Mouse (Mus musculus): Measurements from ENCODE around the gene Gm20388.

DNA sequence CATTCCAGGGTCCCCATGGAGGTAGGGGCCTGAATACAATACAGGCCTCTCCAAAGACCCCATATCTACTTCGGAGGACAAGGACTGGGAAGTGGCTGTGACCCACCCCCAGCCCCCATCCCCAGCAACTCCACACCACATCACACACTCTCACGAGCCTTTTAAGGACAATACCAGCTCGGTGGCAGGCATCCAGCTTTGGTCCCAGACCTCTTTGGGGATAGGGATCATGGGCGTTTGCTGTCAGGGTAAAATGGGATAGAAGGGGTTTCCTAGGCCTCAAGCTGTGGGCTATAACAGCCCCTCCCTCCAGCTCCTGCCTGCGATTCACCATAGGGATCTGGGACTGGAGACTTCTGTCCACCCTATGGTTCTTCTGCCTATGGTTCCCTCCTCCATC, 281.0 kb downstream of the Gm20388 start:
- TF ChIP-seq CTCF (conservative IDR thresholded peaks at IDR 0.05; ENCODE audit: insufficient read depth, insufficient read length, low read depth, low read length), result no peak
- no peak for TF ChIP-seq POLR2A (IDR thresholded peaks at IDR 0.05; ENCODE audit: low read depth, low read length)

Data from kidney, adult 2 months (tissue).